Comparison of ENCODE assay signal across 9 mouse cellular contexts in genomic region chr10:93933980-93934379, GRCm38 (mm10). TPM values are rescaled to one million over a fixed set of nuclear protein-coding genes. Genes with fewer than 3 reads are reported as not detected.
DNase-seq lines count a peak whose midpoint lies in the region; ATAC-seq and TF ChIP-seq lines count a peak whose summit lies in the region.
"Had no signal": no experiment of that assay in that cellular context is flagged by ENCODE, and none has a peak within 500 bp of the region (broad histone marks: within the 10 kb centered on the region; RNA-seq: fewer than 3 reads in every experiment).

No protein-coding gene starts in this region.

- no peaks in the 10 kb centered on the region for H3K9me3 ChIP-seq in forebrain, embryonic 14.5 days (replicated peaks; ENCODE audit: control insufficient read depth, low read length)
- H3K9me3 ChIP-seq in lung, embryonic 15.5 days, result no peaks in the 10 kb centered on the region
- no peaks in the 10 kb centered on the region for H3K9me3 ChIP-seq in liver, postnatal 0 days (ENCODE audit: low read length)

- no peak overlapping the region for H3K9ac ChIP-seq in forebrain, embryonic 14.5 days (ENCODE audit: low read length)
- H3K9ac ChIP-seq in lung, embryonic 15.5 days, result no peak overlapping the region
- H3K9ac ChIP-seq in liver, postnatal 0 days (replicated peaks), result no peak overlapping the region

- no peaks in the 10 kb centered on the region for H3K27me3 ChIP-seq in forebrain, embryonic 14.5 days (replicated peaks; ENCODE audit: control insufficient read depth, insufficient read depth, low read length)
- H3K27me3 ChIP-seq in lung, embryonic 15.5 days, result no peaks in the 10 kb centered on the region
- H3K27me3 ChIP-seq in liver, postnatal 0 days (ENCODE audit: insufficient read depth, low read length), result no peaks in the 10 kb centered on the region

- DNase-seq in heart, adult 11 months, result peak; percentile 90
- no peak for DNase-seq in heart, adult 8-10 months (ENCODE audit: low spot score)
- peak; percentile 9 for DNase-seq in right cerebral cortex, adult 18-20 months
- no peak for DNase-seq in right cerebral cortex, postnatal 14 days
- peak; percentile 80 for DNase-seq in forebrain, embryonic 14.5 days (ENCODE audit: low spot score)
- DNase-seq in liver, postnatal 0 days, result no peak
- DNase-seq in thymus, postnatal 14 days, result no peak

- no peak overlapping the region for H3K4me2 ChIP-seq in forebrain, embryonic 14.5 days (ENCODE audit: low read length)
- peak overlapping the region; percentile 9; the same call in 1 of the 2 replicates for H3K4me2 ChIP-seq in lung, embryonic 15.5 days
- no peak overlapping the region for H3K4me2 ChIP-seq in liver, postnatal 0 days (ENCODE audit: low read depth, low read length)

- TF ChIP-seq CTCF in liver, postnatal 0 days (IDR thresholded peaks at IDR 0.05; ENCODE audit: low read depth), result no peak

- ATAC-seq in forebrain, embryonic 14.5 days, result peak; percentile 85
- peak; percentile 91 for ATAC-seq in lung, embryonic 15.5 days (ENCODE audit: borderline replicate concordance, extremely low read depth, low FRiP score, low TSS enrichment)
- ATAC-seq in liver, postnatal 0 days, result no peak

- no peak overlapping the region for H3K27ac ChIP-seq in forebrain, embryonic 14.5 days (ENCODE audit: low read depth, low read length)
- H3K27ac ChIP-seq in lung, embryonic 15.5 days, result peak overlapping the region; percentile 9; the same call in 1 of the 2 replicates
- no peak overlapping the region for H3K27ac ChIP-seq in liver, postnatal 0 days (ENCODE audit: low read depth)
- H3K27ac ChIP-seq: heart, adult 2 months had no signal

- H3K4me1 ChIP-seq in forebrain, embryonic 14.5 days (ENCODE audit: control insufficient read depth, insufficient read depth, low read length), result no peaks in the 10 kb centered on the region; the same call in 1 of the 2 replicates
- peaks cover 13% of the 10 kb centered on the region for H3K4me1 ChIP-seq in lung, embryonic 15.5 days
- no peaks in the 10 kb centered on the region for H3K4me1 ChIP-seq in liver, postnatal 0 days (ENCODE audit: insufficient read depth)

- H3K4me3 ChIP-seq in forebrain, embryonic 14.5 days (ENCODE audit: low read depth, low read length), result no peak overlapping the region
- no peak overlapping the region for H3K4me3 ChIP-seq in lung, embryonic 15.5 days
- H3K4me3 ChIP-seq in liver, postnatal 0 days (ENCODE audit: low read depth, low read length), result no peak overlapping the region
- H3K4me3 ChIP-seq: heart, adult 2 months had no signal

- 31% methylated on average over 9 of the region's 9 CpGs for WGBS in forebrain, embryonic 14.5 days
- 13% methylated on average over 9 of the region's 9 CpGs for WGBS in lung, embryonic 15.5 days
- 63% methylated on average over 9 of the region's 9 CpGs for WGBS in liver, postnatal 0 days (ENCODE audit: insufficient replicate concordance)

- TF ChIP-seq EP300 in liver, postnatal 0 days (IDR thresholded peaks at IDR 0.05; ENCODE audit: low read depth), result no peak

- H3K36me3 ChIP-seq in forebrain, embryonic 14.5 days (ENCODE audit: control insufficient read depth, insufficient read depth, low read length), result no peaks in the 10 kb centered on the region
- no peaks in the 10 kb centered on the region for H3K36me3 ChIP-seq in lung, embryonic 15.5 days
- no peaks in the 10 kb centered on the region for H3K36me3 ChIP-seq in liver, postnatal 0 days (replicated peaks; ENCODE audit: insufficient read depth, low read length)

RNA-seq across cellular contexts. Expression of gene Metap2, which starts 37.1 kb away (rescaled TPM):
- total RNA-seq in heart, adult 8-10 months (2022), result 100 to 1,000 TPM in 2 of 4 experiments, 10 to 100 TPM in 2; 90.8 to 130 (median 107) TPM
- polyA plus RNA-seq in forebrain, embryonic 14.5 days (2014; fragmentation: Nextera tagmentation; extraction: Ambion mirVana), result 157 and 162 TPM in 2 replicates
- 172 and 180 TPM in 2 replicates for polyA plus RNA-seq in lung, embryonic 15.5 days (2015; fragmentation: Nextera tagmentation; extraction: Ambion mirVana)
- polyA plus RNA-seq in liver, postnatal 0 days (2015; fragmentation: Nextera tagmentation; extraction: Ambion mirVana), result 140 and 150 TPM in 2 replicates

Comparison
In these comparisons a context has a peak if more than half of its experiments do, and no peak if none do; other contexts are left out.
1. DNase-seq: peak in heart, adult 11 months (single experiment), right cerebral cortex, adult 18-20 months (single experiment) and forebrain, embryonic 14.5 days (single experiment); none in heart, adult 8-10 months (single experiment), right cerebral cortex, postnatal 14 days (single experiment), liver, postnatal 0 days (single experiment) and thymus, postnatal 14 days (single experiment).